25 mouse cellular contexts compared by ENCODE assay signal in the genomic region with DNA sequence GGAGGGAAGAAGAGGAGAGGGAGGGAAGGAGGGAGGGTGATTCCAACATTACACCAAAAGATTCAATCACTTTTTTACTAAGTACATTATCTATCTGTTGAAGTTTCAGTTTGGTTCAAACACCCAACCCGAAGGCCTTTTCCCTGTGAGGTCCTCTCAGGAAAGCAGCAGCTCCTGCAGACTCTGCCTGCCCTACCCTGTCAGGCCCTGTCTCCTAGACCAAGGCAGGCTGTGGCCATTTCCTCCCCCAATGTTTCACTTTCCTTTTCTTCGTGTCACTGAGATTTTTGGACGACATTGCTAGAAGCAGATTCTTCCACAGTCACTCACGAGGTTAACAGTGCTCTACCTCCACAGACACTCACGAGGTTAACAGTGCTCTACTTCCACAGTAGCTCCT. TPM values are rescaled to one million over a fixed set of nuclear protein-coding genes. Genes with fewer than 3 reads are reported as not detected.
"Had no signal": no experiment of that assay in that cellular context is flagged by ENCODE, and none has a peak within 500 bp of the region (broad histone marks: within the 10 kb centered on the region; RNA-seq: fewer than 3 reads in every experiment).

No protein-coding gene starts in this region.

- ATAC-seq: liver, postnatal 0 days; midbrain, embryonic 13.5 days; midbrain, embryonic 15.5 days had no signal

- H3K4me2 ChIP-seq: liver, embryonic 11.5 days; liver, embryonic 13.5 days; liver, embryonic 15.5 days; lung, embryonic 14.5 days; midbrain, embryonic 13.5 days; midbrain, embryonic 15.5 days; neural tube, embryonic 13.5 days; neural tube, embryonic 15.5 days had no signal

- H3K27ac ChIP-seq: liver, embryonic 13.5 days; liver, embryonic 15.5 days; macrophage; midbrain, embryonic 10.5 days; midbrain, embryonic 13.5 days; midbrain, embryonic 15.5 days; neural tube, embryonic 13.5 days; neural tube, embryonic 15.5 days had no signal

- H3K9me3 ChIP-seq: liver, embryonic 13.5 days; liver, embryonic 15.5 days; midbrain, embryonic 10.5 days; midbrain, embryonic 13.5 days; midbrain, embryonic 15.5 days; neural tube, embryonic 13.5 days; neural tube, embryonic 15.5 days had no signal

- H3K4me3 ChIP-seq: liver, embryonic 13.5 days; liver, embryonic 15.5 days; megakaryocyte, embryonic 14.5 days; midbrain, embryonic 10.5 days; midbrain, embryonic 13.5 days; midbrain, embryonic 15.5 days; myocyte; neural tube, embryonic 13.5 days; neural tube, embryonic 15.5 days had no signal

- H3K4me1 ChIP-seq: megakaryocyte, embryonic 14.5 days had no signal

- DNase-seq: liver, embryonic 13.5 days; liver, postnatal 0 days; lung, embryonic 14.5 days; retina, postnatal 1 day; right cerebral cortex, adult 18-20 months; right cerebral cortex, postnatal 25 days; right cerebral cortex, postnatal 4 days; spleen, adult 18-20 months; thymus, adult 18-20 months; thymus, postnatal 14 days; thymus, postnatal 36 days had no signal

- H3K36me3 ChIP-seq: liver, embryonic 13.5 days; liver, embryonic 15.5 days; midbrain, embryonic 10.5 days; midbrain, embryonic 13.5 days; midbrain, embryonic 15.5 days; neural tube, embryonic 13.5 days; neural tube, embryonic 15.5 days had no signal

- H3K9ac ChIP-seq: liver, embryonic 13.5 days; liver, embryonic 15.5 days; liver, postnatal 0 days; lung, embryonic 14.5 days; midbrain, embryonic 13.5 days; midbrain, embryonic 15.5 days; neural tube, embryonic 13.5 days; neural tube, embryonic 15.5 days had no signal

RNA-seq across cellular contexts. Expression of a gene that starts 3.4 kb away (rescaled TPM):
- total RNA-seq: megakaryocyte progenitor cell, adult 5-6 weeks had no signal
- polyA plus RNA-seq: liver, embryonic 11.5 days; liver, embryonic 13.5 days; liver, embryonic 15.5 days; liver, postnatal 0 days; macrophage; midbrain, embryonic 10.5 days; midbrain, embryonic 13.5 days; midbrain, embryonic 15.5 days; myocyte; neural tube, embryonic 11.5 days; neural tube, embryonic 13.5 days; neural tube, embryonic 15.5 days; small intestine, adult 2 months; thymus, postnatal 0 days had no signal

RNA-seq across cellular contexts. Expression of a gene that starts 14.7 kb away (rescaled TPM):
- total RNA-seq: megakaryocyte progenitor cell, adult 5-6 weeks had no signal
- polyA plus RNA-seq: macrophage had no signal
